Mouse (Mus musculus): ENCODE measurements around the gene Glb1.
A peak's percentile ranks its signal among the peaks of the same experiment; 100 is the strongest.

Gene Glb1

DNA sequence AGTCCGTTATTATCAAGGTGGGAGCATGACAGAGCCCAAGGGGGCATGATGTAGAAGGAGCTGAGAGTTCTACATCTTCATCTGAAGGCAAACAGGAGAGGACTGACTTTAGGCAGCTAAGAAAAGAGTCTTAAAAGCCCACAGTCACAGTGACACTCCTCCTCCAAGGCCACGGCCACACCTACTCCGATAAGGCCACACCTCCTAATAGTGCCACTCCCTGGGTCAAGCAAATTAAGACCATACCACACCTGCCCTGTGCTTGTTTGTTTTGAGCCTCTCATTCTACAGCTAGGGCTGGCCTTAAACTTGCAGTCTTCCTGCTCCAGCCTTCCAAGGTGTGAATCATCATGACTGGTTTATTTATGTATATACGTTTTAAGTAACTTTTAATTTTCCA, 5.6 kb upstream of the Glb1 start:
- no peak for DNase-seq (ENCODE audit: low spot score)

DNA sequence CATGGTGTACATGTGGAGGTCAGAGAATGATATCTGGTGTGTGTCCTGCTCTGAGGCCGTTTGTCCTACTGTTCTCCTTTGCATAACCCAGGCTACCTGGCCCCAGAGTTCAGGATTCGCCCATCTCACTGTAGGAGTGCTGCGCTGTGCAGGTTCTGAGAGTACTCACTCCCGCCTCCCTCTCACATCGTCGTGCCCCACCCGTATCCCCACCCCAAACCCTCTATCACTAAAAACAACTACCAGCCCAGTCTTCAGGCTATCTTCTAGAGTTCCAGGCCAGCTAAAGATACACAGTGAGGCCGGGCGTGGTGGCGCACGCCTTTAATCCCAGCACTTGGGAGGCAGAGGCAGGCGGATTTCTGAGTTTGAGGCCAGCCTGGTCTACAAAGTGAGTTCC, 1.2 kb upstream of the Glb1 start:
- no peak for DNase-seq (ENCODE audit: low spot score)

- no peak for DNase-seq (ENCODE audit: low spot score)
Measured at GRCm38 (mm10) chr9:114400588-114400948, 308 bp upstream of the Glb1 start.

DNA sequence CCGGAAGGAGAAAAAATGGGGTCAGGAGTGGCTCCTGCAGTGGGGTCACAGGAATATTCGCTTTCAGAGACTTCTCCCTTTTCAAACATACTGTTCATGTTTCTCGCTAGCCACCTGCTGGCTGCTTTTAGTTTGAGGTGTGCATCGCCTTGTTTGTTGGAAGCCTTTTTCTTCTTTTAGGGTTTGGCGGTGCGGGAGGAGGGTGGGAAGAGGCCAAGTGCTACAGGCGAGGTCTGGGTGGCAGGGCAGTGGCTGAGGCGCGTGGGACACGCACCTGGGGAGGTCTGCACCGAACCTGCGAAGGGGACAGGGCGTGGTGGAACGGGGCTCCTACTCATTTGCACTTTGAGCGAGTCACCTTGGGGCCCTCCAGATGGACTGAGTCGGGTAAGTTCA, 807 bp downstream of the Glb1 start:
- peak; percentile 23 for DNase-seq (ENCODE audit: low spot score)

GRCm38 (mm10) chr9:114407676-114408075, 6.8 kb downstream of the Glb1 start:
- no peak for DNase-seq (ENCODE audit: low spot score)

- DNase-seq (ENCODE audit: low spot score) = no peak
Measured at GRCm38 (mm10) chr9:114410313-114410862, 9.5 kb downstream of the Glb1 start.

- DNase-seq (ENCODE audit: low spot score) = no peak
Measured at GRCm38 (mm10) chr9:114411295-114411694, 10.4 kb downstream of the Glb1 start.

DNA sequence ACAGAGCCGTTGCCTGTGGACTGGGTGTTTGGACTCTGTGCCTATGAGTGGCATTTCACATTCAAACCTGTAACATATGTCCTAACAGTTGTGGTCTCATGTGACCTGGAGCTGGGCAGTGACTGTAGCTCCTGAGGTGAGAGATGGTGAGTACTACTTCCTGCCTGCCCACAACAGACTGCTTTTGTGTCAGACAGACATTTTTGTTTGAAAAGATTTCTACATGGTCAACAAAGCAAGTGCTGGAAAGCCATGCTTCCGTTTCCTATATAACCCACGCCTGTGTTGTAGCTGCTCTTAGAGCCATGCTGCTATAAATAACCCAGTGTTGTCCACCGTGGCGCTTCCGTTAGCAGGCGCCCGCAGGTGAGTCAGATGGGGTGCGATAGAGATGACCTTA, 11.5 kb downstream of the Glb1 start:
- no peak for DNase-seq (ENCODE audit: low spot score)

DNA sequence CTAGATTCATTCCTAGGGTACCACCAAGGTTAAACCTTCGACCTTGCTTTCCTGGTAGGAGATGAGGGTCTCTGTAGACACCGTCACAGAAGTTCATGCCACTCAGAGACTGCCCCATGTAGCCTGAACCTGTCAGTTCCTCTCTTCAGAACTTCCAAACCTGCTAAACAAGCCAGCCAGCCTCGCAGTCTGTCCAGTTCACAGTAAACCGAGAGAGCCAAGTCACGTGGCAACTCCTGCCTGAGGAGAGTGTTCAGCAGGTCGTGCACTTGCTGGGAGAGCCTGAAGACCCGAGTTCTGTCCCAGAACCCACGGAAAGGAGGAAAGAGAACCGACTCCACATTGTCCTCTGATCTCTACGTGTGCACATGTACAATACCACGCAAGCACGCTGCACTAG, 13.0 kb downstream of the Glb1 start:
- DNase-seq (ENCODE audit: low spot score) = no peak

DNA sequence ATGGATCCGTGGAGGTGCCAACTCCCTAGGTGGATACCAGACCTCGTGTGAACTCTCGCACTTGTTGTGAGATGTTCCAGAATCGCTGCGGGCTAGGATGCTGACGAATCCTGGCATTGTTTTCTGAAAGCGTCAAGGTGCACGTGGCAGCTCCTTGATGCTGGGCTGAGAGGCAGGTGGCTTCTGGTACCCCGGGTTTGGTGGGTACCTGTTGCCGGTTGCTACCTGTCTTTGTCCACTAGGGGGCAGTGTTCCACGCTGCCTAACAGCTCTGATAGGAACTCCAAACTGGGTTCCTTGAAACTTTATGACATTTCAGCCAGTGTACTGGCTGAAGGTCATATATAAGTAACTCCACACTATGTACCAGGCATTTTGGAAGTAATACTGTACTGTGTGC, 14.8 kb downstream of the Glb1 start:
- DNase-seq (ENCODE audit: low spot score) = peak; percentile 22

DNA sequence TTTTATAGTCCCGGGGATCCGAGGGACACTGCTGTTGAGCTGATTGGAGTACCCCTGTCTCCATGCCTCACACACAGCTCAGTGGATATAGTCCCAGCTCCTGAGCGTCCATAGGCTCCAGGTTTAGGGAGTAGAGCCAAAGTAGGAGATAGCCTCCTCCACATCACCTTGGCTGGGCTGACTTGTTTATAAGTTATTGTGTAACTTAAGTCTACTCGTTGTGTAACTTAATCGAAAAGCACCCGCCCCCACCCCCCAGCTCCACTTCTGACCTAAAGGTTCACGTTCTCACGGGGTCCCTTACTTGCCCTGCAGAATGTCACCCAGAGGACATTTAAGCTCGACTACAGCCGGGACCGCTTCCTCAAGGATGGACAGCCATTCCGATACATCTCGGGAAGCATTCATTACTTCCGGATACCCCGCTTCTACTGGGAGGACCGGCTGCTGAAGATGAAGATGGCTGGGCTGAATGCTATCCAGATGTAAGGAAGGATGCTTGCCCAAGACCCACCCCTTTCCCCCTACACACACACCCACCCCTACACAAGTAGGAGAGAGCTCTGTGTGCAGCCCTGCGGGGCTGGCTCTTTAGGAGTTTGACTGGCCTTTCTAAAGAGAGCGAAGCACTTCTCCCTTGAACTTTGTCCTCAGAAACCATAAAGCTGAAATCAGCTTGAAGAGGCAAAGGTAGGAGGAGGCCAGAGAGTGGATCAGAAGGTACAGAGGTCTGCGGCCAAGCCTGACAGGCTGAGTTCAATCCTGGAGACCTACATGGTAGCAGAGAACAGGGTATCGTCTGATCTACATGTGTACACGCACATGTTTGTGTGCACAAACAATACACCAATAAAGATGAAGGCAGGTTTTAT, 16.0 kb downstream of the Glb1 start:
- no peak for DNase-seq (ENCODE audit: low spot score)

DNA sequence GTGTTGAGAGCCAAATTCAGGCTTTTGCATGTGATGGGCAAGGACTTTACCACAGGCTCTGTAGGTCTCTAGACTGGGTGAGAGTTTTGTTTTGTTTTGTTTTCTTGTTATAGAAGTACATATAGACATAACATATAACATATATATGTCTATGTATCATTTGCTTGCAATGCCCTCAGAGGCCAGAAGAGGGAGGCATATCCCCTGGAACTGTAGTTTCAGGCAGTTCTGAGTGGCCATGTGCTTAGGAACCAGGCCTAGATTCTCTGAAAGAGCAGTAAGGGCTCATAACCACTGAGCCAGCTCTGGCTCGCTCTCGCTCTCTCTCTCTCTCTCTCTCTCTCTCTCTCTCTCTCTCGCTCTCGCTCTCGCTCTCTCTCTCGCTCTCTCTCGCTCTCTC, 17.3 kb downstream of the Glb1 start:
- no peak for DNase-seq (ENCODE audit: low spot score)

DNA sequence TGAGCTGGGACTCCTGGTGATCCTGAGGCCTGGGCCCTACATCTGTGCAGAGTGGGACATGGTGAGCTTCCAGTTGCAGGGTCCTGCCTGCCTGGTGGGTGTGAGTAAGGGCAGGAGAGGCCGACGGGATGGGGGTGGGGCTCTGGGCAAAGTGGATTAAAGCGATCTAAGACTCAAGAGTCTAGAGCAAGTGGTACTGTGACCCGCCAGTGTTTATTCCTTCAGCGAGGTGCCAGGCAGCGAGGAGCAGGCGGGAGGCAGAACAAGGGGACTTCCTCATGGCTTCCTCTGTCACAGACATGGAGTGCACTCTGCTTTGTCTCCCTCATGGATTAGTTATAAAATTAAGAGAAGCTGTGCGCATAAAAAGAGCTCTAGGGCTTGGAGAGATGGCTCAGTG, 19.6 kb downstream of the Glb1 start:
- no peak for DNase-seq (ENCODE audit: low spot score)

DNA sequence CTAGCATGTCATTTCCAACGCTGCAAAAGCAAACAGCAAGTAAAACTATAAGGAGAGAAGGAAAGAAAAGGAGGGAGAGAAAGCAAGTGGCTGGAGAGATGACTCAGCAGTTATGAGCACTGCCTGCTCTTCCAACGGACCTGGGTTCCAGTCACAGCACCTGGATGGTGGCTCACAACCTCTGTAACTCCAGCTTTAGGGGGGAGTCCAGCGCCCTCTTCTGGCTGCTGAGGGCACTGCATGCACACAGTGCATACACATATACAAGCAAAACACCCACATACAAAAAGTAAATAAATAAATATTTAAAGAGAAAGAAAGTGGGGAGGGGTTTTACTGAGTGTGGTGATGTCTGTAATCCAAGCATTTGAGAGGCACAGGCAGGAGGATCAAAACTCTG, 20.2 kb downstream of the Glb1 start:
- DNase-seq (ENCODE audit: low spot score) = no peak

DNA sequence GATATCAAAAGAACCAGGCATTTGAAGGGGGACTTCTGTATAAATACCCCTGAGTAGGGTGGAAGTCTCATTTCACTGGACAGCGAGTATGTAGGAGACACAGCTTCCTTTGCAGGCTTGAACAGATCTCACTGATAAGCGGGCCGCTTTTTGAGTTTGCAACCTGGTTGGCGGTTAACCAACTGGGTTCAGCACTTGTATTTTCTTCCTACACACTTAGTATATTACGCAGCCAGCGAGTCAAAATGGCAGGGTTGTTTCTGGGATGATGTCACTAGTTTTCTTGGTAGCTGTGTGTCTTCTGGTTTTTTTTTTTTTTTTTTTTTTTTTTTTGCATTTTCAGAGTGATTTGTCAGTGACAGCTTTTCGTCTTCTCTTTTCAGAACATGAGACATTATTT, 20.9 kb downstream of the Glb1 start:
- no peak for DNase-seq (ENCODE audit: low spot score)

DNA sequence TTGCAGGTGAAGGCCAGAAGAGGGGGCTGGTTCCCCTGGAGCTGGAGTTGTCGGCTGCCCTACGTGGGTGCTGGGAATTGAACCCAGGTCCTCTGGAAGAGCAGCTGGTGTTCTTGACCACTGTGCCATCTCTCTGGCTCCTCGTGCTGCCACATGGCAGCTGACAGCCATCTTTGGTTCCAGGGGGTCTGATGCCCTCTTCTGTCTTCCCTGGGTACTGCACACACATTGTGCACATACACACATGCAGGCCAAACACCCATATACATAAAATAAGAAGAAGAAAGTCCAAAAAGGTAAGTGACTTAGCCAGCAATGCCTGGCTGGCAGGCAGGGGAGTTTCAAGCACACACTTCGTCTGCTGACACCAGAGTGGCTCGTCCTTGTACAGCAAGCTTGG, 24.7 kb downstream of the Glb1 start:
- no peak for DNase-seq (ENCODE audit: low spot score)

GRCm38 (mm10) chr9:114426201-114426600, 25.3 kb downstream of the Glb1 start:
- no peak for DNase-seq (ENCODE audit: low spot score)

DNA sequence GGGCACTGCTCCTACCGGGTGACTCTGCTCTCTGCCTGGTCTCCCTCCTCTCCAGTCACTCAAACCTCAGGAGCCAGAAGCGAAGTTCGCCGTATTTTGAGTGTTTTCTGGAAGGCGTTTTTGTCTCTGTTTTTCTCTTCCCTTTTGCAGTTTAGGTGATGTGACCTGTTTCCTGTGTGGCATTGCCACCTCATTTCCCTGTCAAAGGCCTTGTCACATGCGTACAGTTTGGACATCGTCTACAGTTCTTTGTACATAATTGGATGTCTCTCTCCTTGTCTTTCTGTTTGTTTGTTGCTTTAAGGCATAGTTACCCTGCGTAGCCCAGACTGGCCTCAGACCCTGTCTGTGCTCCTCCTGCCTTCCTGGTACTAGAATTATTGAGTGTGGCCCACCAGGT, 26.5 kb downstream of the Glb1 start:
- no peak for DNase-seq (ENCODE audit: low spot score)

- no peak for DNase-seq (ENCODE audit: low spot score)
Measured at GRCm38 (mm10) chr9:114428103-114428834, 27.4 kb downstream of the Glb1 start.

DNA sequence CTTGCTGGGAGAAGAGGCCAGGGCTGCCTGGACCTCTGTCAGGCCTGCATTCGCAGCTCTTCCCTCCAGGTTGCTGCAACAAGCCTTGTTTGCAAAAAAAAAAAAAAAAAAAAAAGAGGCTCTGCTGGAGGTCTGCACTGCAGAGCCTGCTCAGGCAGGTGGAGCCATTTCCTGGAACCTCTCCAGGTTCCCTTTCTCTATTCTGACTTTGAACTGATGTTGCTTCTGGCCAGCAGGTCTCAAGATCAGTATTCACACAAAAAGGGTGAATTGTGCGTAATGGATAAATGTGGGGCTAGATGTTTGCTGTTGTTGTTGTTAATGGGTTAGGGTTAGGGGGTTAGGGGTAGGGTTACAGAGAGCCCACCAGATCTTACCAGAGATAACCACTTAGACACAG, 34.8 kb downstream of the Glb1 start:
- no peak for DNase-seq (ENCODE audit: low spot score)

DNA sequence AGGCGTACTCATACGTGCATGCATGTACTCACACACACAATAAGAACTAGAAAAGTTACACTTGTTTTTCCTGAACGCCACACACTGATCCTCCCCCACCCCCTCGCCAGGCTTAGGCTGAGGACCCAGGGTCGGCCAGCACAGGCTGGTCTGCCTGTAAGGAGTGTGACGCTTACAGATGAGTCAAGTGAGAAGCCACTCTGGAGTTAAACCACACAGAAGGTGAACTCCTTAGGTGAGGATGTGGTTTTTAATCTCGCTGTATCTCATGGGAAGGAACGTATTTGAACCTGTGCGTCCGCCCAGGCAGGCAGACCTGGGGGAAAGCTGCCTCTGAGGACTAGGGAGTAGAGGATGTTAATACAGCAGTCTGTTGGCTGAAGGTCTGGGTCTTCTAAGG, 39.7 kb downstream of the Glb1 start:
- no peak for DNase-seq (ENCODE audit: low spot score)

DNA sequence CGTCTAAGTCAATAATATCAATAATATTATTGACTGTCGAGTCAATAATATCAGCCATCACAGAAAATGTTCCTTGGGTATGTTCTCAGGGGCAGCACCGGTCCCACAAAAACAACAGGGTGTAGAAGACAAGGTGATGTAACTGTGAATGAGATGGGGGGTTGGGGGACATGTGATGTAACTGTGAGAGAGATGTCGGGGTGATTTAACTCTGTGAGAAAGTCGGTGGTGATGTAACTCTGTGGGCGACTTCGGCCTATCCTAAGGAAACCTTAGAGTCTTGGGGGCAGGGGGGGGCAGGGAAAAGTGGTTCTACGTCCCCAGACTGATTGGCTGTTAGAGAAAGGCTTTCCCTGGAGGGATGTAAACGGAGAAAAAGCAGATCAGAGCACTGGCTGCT, 41.3 kb downstream of the Glb1 start:
- DNase-seq (ENCODE audit: low spot score) = no peak

- DNase-seq (ENCODE audit: low spot score) = no peak
Measured at GRCm38 (mm10) chr9:114442893-114443292, 42.0 kb downstream of the Glb1 start.

Data from layer of hippocampus, adult 11-12 months (tissue).